Mouse (Mus musculus): Measurements from ENCODE around the gene Pde7b. TPM values are rescaled to one million over a fixed set of nuclear protein-coding genes. Genes with fewer than 3 reads are reported as not detected.

Pde7b gene
- polyA plus RNA-seq, 2 experiments = 0.22 to 0.39 TPM

DNA sequence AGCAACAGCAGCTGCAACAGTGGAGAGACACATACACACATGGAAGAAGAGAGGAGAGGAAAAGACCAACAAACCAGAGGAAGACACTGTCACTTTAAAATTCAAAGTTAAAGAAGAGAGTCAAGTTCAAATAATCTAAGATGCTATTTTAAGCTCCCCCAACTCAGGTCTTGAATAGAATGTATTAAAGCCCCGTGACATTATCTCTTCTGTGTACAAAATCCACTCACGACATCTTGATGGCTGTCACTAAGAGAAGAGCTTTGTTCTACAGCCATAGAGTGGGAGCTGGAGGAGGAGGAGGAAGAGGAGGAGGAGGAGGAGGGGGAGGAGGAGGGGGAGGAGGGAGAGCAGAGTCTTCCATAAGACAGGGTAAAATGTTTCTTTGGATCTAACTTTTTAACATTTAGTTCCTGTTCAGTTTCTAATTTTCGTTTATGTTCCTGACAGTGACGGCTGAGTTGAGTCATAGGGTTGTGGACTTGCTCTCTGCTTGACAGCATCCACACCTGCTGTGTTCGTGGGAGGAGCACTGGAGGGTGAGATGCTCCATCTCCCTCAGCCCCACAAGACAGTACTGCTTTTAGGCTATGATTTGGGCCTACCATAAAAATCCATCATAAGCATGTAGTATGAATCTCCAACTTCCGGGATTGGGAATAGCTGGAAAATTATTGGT lies 270.4 kb downstream of the Pde7b start:
- no peak for ATAC-seq (ENCODE audit: insufficient read depth)
- 53% methylated on average over 6 of the region's 6 CpGs for WGBS (ENCODE audit: insufficient replicate concordance)

DNA sequence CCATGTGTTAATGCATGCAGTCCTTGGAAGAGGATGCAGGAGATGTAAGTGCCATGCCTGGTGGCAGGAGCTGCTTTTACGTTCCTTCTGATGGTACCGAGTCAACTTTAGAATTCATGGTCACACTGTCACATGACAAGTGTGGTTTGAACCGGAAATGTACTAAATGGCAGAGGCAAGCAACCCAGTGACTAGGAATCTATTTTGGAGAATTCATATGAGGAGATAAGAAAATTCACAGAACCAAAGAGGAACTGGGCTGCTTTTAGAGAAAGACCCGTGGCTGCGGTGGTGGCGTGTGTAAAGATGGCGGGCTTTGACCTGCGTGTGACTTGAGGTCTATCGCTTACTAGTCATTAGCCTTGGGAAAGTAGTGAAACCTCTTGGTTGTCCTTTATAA lies 287.4 kb downstream of the Pde7b start:
- Histone ChIP-seq H3K9ac (replicated peaks) (no peak overlapping the region), H3K9me3 (ENCODE audit: control insufficient read depth, low read length) (no peaks in the 10 kb centered on the region), H3K4me3 (ENCODE audit: insufficient read depth in 1 of 2, low read depth in 2 of 2, low read length in 2 of 2) (no peak overlapping the region), H3K4me2 (ENCODE audit: low read depth) (no peak overlapping the region), H3K4me1 (replicated peaks; ENCODE audit: control insufficient read depth in 2 of 2, insufficient read depth in 2 of 2, low read length in 1 of 2) (0 out of 4 replicates have a peak, but pooled peaks cover 0 to 3% of the 10 kb centered on the region in 2 experiments), H3K27ac (no peak overlapping the region), H3K27me3 (ENCODE audit: control insufficient read depth, insufficient read depth, low read length) (no peaks in the 10 kb centered on the region), H3K36me3 (replicated peaks; ENCODE audit: control insufficient read depth, insufficient read depth, low read depth) (no peaks in the 10 kb centered on the region)
- TF ChIP-seq CTCF (IDR thresholded peaks at IDR 0.05; ENCODE audit: low read depth) (no peak), EP300 (IDR thresholded peaks at IDR 0.05; ENCODE audit: low read depth) (no peak)
- no peak for DNase-seq (ENCODE audit: low read depth in 3 of 3, low spot score in 3 of 3)
- WGBS (ENCODE audit: insufficient replicate concordance) = 28% methylated on average over 9 of the region's 9 CpGs
- no peak for ATAC-seq (ENCODE audit: insufficient read depth)

More for the DNA sequence above, 270.4 kb downstream of the Pde7b start:
- H3K4me2 ChIP-seq (ENCODE audit: low read depth) = no peak overlapping the region
- H3K4me3 ChIP-seq (ENCODE audit: insufficient read depth in 1 of 2, low read depth in 2 of 2, low read length in 2 of 2) = no peak overlapping the region
- no peaks in the 10 kb centered on the region for H3K4me1 ChIP-seq (replicated peaks; ENCODE audit: control insufficient read depth in 2 of 2, insufficient read depth in 2 of 2, low read length in 1 of 2)
- H3K36me3 ChIP-seq (replicated peaks; ENCODE audit: control insufficient read depth, insufficient read depth, low read depth) = no peaks in the 10 kb centered on the region
- H3K27me3 ChIP-seq (ENCODE audit: control insufficient read depth, insufficient read depth, low read length) = no peaks in the 10 kb centered on the region
- no peaks in the 10 kb centered on the region for H3K9me3 ChIP-seq (ENCODE audit: control insufficient read depth, low read length)
- TF ChIP-seq CTCF (IDR thresholded peaks at IDR 0.05; ENCODE audit: low read depth) (no peak), EP300 (IDR thresholded peaks at IDR 0.05; ENCODE audit: low read depth) (no peak)
- H3K9ac ChIP-seq (replicated peaks) = no peak overlapping the region
- DNase-seq (ENCODE audit: low read depth in 3 of 3, low spot score in 3 of 3) = no peak
- no peak overlapping the region for H3K27ac ChIP-seq

DNA sequence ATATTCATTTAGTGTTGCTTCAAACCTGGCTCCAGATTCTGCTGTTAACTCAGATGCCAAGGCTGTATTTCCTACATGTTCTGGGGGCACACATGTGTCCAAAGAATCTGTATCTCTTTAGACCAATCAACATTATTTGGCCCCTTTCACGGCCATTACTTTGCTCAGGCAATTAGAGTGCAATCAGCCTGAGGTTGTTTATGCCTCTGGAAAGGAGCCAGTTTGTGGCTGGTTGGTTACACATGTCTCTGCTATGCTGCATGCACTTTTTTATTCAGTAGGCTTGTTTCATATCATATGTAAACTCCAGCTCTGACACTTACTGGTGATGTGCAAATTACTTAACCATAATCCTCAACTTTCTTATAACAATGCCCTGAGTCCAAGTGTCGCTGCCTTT lies 287.9 kb downstream of the Pde7b start:
- DNase-seq (ENCODE audit: low read depth in 3 of 3, low spot score in 3 of 3) = no peak
- Histone ChIP-seq H3K27ac (no peak overlapping the region), H3K36me3 (replicated peaks; ENCODE audit: control insufficient read depth, insufficient read depth, low read depth) (no peaks in the 10 kb centered on the region), H3K4me2 (ENCODE audit: low read depth) (no peak overlapping the region), H3K9ac (replicated peaks) (no peak overlapping the region), H3K9me3 (ENCODE audit: control insufficient read depth, low read length) (no peaks in the 10 kb centered on the region), H3K27me3 (ENCODE audit: control insufficient read depth, insufficient read depth, low read length) (no peaks in the 10 kb centered on the region), H3K4me1 (replicated peaks; ENCODE audit: control insufficient read depth in 2 of 2, insufficient read depth in 2 of 2, low read length in 1 of 2) (0 out of 4 replicates have a peak, but pooled peaks cover 0 to 3% of the 10 kb centered on the region in 2 experiments), H3K4me3 (ENCODE audit: insufficient read depth in 1 of 2, low read depth in 2 of 2, low read length in 2 of 2) (no peak overlapping the region)
- no peak for TF ChIP-seq CTCF (IDR thresholded peaks at IDR 0.05; ENCODE audit: low read depth)
- no peak for TF ChIP-seq EP300 (IDR thresholded peaks at IDR 0.05; ENCODE audit: low read depth)
- WGBS (ENCODE audit: insufficient replicate concordance) = 77% methylated on average over 2 of the region's 2 CpGs
- ATAC-seq (ENCODE audit: insufficient read depth) = no peak

DNA sequence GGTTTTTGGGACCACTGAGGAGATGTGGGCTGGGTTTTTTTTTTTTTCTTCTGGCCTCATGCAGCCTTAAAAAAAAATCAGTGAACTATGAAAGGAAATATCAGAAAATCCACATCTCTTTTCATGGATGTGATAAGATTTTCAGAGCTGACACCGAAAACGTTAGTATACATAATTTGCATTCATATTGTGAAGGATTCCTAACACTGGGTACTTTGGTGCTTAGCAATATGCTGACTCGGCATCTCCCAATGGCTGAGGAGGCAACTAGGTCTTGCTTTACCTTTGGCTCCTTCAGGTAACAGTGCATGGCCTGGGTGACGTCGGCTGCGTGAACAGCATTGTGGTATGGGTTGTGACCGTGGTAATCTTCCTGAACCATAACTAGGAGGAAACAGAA lies 289.0 kb downstream of the Pde7b start:
- H3K27ac ChIP-seq = no peak overlapping the region
- no peak overlapping the region for H3K4me2 ChIP-seq (ENCODE audit: low read depth)
- 63% methylated on average over 7 of the region's 7 CpGs for WGBS (ENCODE audit: insufficient replicate concordance)
- no peak overlapping the region for H3K4me3 ChIP-seq (ENCODE audit: insufficient read depth in 1 of 2, low read depth in 2 of 2, low read length in 2 of 2)
- H3K9me3 ChIP-seq (ENCODE audit: control insufficient read depth, low read length) = no peaks in the 10 kb centered on the region
- H3K9ac ChIP-seq (replicated peaks) = no peak overlapping the region
- 0 out of 4 replicates have a peak, but pooled peaks cover 0 to 3% of the 10 kb centered on the region in 2 experiments for H3K4me1 ChIP-seq (replicated peaks; ENCODE audit: control insufficient read depth in 2 of 2, insufficient read depth in 2 of 2, low read length in 1 of 2)
- TF ChIP-seq CTCF (IDR thresholded peaks at IDR 0.05; ENCODE audit: low read depth) = no peak
- no peak for TF ChIP-seq EP300 (IDR thresholded peaks at IDR 0.05; ENCODE audit: low read depth)
- no peak for DNase-seq (ENCODE audit: low read depth in 3 of 3, low spot score in 3 of 3)
- H3K36me3 ChIP-seq (replicated peaks; ENCODE audit: control insufficient read depth, insufficient read depth, low read depth) = no peaks in the 10 kb centered on the region
- no peak for ATAC-seq (ENCODE audit: insufficient read depth)
- H3K27me3 ChIP-seq (ENCODE audit: control insufficient read depth, insufficient read depth, low read length) = no peaks in the 10 kb centered on the region

DNA sequence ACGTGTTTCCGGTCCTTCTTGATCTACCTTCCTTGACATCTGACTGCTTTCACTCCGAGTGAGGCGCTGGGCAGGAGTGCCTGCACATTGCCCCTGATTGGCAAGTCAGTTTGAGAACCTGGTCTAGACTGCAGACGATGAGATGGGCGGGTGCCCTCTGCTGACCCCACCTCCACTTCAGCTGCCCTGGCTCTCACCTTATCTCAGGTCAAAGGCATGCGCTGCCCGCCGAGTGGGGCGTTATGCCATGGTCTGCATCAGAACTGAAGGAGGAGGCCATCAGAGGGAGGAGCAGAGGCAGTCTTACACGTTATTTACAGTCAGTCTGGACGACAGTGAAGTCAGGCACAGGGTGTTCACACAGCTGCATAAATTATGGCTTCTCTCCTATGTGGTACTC lies 293.5 kb downstream of the Pde7b start:
- no peak for ATAC-seq (ENCODE audit: insufficient read depth)
- no peak for TF ChIP-seq EP300 (IDR thresholded peaks at IDR 0.05; ENCODE audit: low read depth)
- no peak for TF ChIP-seq CTCF (IDR thresholded peaks at IDR 0.05; ENCODE audit: low read depth)
- 56% methylated on average over 12 of the region's 12 CpGs for WGBS (ENCODE audit: insufficient replicate concordance)

More for the DNA sequence above, 293.5 kb downstream of the Pde7b start:
- H3K4me2 ChIP-seq (ENCODE audit: low read depth) = no peak overlapping the region
- no peaks in the 10 kb centered on the region for H3K4me1 ChIP-seq (replicated peaks; ENCODE audit: control insufficient read depth in 2 of 2, insufficient read depth in 2 of 2, low read length in 1 of 2)
- no peak overlapping the region for H3K27ac ChIP-seq
- H3K9me3 ChIP-seq (ENCODE audit: control insufficient read depth, low read length) = no peaks in the 10 kb centered on the region
- H3K36me3 ChIP-seq (replicated peaks; ENCODE audit: control insufficient read depth, insufficient read depth, low read depth) = no peaks in the 10 kb centered on the region
- no peak overlapping the region for H3K4me3 ChIP-seq (ENCODE audit: insufficient read depth in 1 of 2, low read depth in 2 of 2, low read length in 2 of 2)
- DNase-seq (ENCODE audit: low read depth in 3 of 3, low spot score in 3 of 3) = no peak
- H3K9ac ChIP-seq (replicated peaks) = no peak overlapping the region
- H3K27me3 ChIP-seq (ENCODE audit: control insufficient read depth, insufficient read depth, low read length) = no peaks in the 10 kb centered on the region
